Mouse (Mus musculus) brain, embryonic 14.5 days (tissue): ENCODE measurements at regions not wholly inside any gene's neighbourhood (a gene's known extent, or its start where the extent isn't known, plus 50 kb on each side); places are given as distances from the start of the nearest gene placed in this dataset.

Experiments used
- CTCF ChIP-seq: fragments of 200-500 bp; IDR thresholded peaks from 2 replicates; pipeline ENCODE4 v1.5.1; 2012; ENCODE audit warnings: inconsistent platforms, mild to moderate bottlenecking, moderate library complexity, borderline replicate concordance; ENCODE audit not compliant: insufficient read depth, insufficient read length; ENCODE audit errors: extremely low read depth
- POLR2A ChIP-seq: fragments of 200-500 bp; IDR thresholded peaks from 2 replicates; pipeline ENCODE4 v1.6.1; 2012; ENCODE audit warnings: mild to moderate bottlenecking, inconsistent platforms, borderline replicate concordance; ENCODE audit not compliant: poor library complexity, insufficient read depth, insufficient read length, severe bottlenecking; ENCODE audit errors: extremely low read depth

DNA sequence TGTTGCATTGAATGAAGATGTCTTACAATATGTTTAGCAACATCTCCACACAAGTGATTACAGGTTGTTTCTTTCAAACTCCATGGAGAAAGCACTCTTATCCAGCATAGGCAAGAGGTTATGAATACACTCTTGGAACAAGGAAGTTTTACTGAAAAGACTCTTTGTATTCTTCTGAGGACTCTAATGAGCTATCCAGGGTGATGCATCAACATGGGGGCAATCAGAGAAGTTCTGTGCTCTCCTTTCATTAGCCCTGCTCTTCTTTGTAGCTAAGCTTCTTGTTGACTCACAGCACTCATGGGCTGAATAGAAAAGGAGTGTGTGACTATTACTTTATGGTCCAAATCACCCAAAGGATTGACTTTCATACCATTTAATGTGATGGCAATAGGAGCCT is 242.6 kb upstream of the Tmem161b start:
- TF ChIP-seq POLR2A (no peak), CTCF (no peak)
